Mouse (Mus musculus) cortical plate, adult 2 months (tissue): Measurements from ENCODE around the gene Sall1.

Source experiments
- CTCF ChIP-seq: fragments of 200-500 bp; IDR thresholded peaks from 2 replicates; pipeline ENCODE4 v1.5.1; 2011; ENCODE audit warnings: mild to moderate bottlenecking, control low read depth, low read length; ENCODE audit not compliant: insufficient read depth; ENCODE audit errors: extremely low read depth
- POLR2A ChIP-seq: fragments of 200-500 bp; IDR thresholded peaks from 2 replicates; pipeline ENCODE4 v1.6.1; 2011; ENCODE audit warnings: mild to moderate bottlenecking, low read length, control low read depth; ENCODE audit not compliant: insufficient read depth; ENCODE audit errors: extremely low read depth

- no peak for TF ChIP-seq POLR2A
- no peak for TF ChIP-seq CTCF
These were observed 1.2 kb upstream of the Sall1 start for GRCm38 (mm10) chr8:89045218-89045601.
